Mouse (Mus musculus): Measurements from ENCODE around the gene Neu1.

DNA sequence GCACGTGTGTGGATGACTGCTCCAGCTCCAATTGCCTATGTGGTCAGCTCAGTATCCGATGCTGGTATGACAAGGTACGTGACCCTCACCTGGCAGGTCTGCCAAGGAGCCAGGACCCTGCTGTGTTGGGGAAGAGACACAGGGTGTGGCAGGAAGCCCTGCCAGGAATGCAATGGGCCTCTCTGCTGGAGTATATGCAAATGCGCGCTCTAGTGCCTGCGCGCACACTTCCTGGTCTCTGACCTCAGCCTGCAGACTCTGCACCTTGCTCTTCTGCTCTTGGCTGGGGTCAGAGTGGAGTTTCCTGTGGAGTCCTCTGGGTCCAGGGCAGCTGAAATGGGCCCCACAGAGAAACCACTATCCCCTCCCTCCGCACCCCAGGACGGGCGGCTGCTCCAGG lies 20.1 kb upstream of the Neu1 start:
- TF ChIP-seq CTCF (IDR thresholded peaks at IDR 0.05; ENCODE audit: control insufficient read depth, insufficient read depth, insufficient read length) (no peak), MYOG (IDR thresholded peaks at IDR 0.05; ENCODE audit: control insufficient read depth, extremely low read depth, insufficient read length) (no peak), MYOD1 (IDR thresholded peaks at IDR 0.05; ENCODE audit: control insufficient read depth, insufficient read length, low read depth) (no peak), USF1 (IDR thresholded peaks at IDR 0.05; ENCODE audit: low read depth) (no peak), CEBPB (IDR thresholded peaks at IDR 0.05; ENCODE audit: low read depth) (no peak), MAX (IDR thresholded peaks at IDR 0.05) (no peak), FOSL1 (IDR thresholded peaks at IDR 0.05; ENCODE audit: insufficient read depth, low read length, poor library complexity, severe bottlenecking) (no peak)

All from C2C12 (cell line).